Mouse (Mus musculus): ENCODE results near the gene Ralgds.
"Not testable (repeated sequence)": the region's sequence is repeated elsewhere in the genome, so short reads cannot be mapped to it uniquely, and the experiment has no call there.

Ralgds gene

DNA sequence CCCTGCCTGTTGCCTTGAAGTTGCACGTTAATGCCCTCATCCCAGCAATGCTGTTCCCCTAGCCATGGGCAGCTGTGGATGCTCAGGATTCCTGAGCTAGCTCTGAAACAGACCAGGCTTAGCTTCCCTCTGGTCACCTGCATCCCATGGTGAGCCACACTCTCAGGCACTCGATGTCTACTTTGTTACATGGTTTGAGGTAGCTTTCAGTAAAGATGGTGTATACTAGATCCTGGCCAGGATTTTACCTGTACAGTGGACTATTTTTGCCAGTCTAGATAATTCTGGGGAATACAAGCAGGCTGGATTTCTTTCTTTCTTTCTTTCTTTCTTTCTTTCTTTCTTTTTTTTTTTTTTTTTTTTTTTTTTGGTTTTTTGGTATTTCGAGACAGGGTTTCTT lies 7.1 kb upstream of the Ralgds start, which contains the start of gene Gm10134:
Gm10134 (plus strand) TSS at position 301 of the 400 bp plus-strand sequence.
- no peak for DNase-seq (ENCODE audit: low read depth, low spot score)

DNA sequence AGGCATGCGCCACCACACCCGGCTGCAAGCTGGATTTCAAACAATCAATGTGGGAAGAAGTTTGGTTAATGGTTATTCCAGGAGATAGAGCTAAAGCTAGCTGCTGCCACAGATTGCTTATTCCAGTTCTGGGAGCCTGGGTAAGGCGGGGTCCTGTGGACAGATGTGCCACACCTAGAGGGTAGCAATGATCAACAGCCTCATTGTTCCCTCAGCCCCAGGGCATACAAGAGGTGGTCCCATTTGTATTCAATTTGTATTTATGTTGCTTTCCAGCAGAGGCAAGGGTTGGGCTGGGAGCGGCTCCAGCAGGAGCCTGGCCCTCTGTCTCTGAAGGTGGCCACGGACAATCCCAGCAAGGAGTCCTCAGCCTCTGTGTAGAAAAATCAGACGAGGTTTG lies 6.6 kb upstream of the Ralgds start:
- no peak for DNase-seq (ENCODE audit: low read depth, low spot score)

DNA sequence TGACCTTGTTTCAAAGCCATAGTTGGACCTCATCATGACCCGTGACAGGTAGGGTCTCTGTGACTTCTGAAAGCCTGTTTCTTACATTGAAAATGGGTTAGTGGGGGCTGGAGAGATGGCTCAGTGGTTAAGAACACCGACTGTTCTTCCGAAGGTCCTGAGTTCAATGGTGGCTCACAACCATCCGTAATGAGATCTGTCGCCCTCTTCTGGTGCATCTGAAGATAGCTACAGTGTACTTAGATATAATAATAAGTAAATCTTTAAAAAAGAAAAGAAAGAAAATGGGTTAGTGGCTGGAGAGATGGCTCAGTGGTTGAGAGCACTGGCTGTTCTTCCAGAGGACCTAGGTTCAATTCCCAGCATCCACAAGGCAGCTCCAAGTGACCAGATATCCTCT lies 1.3 kb upstream of the Ralgds start:
- DNase-seq (ENCODE audit: low read depth, low spot score), result not testable (repeated sequence)

DNA sequence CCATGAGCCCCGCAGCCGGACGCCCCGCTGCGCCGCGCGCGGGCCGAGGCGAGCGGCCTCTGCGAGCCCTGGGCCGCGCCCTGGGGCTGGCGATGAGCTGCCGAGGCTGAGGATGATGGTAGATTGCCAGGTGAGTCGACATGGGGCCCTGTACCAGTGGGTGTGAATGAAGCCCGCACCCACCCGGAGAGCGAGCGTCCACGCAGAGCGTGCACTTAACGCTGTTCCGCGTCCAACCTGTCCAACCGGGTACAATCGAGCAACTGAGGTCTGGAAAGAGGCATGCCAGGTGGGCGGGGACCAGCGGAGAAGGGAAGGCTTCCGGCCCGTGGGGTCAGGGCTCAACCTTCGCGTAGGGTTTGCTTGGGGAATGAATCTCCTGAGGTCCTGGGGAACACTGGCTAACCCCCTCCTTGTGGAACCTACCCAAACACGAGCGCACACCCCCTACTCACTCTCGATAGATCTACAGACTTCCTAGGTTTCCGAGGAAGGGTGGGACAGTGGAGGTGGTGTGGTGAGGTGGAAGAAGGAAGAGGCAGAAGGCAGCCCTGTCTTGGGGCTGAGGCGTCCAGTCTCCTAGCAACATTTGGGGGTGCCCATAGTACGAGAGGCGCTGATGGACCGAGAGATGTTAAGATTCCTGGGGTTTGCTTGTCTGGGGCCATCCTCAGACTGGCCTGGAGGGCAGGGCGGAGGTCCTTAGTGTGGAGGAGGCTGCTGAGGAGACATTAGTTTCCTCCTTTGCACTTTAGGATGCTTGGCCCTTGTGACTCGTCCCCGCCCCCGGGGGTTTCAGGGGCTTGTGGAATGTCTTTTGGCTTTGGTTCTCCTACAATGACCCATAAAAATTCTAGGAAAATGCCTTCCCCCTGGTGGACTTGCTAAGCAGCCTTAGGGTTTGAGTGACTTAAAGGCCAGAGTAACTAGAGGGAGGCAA lies 776 bp downstream of the Ralgds start:
- DNase-seq (ENCODE audit: low read depth, low spot score), result no peak

DNA sequence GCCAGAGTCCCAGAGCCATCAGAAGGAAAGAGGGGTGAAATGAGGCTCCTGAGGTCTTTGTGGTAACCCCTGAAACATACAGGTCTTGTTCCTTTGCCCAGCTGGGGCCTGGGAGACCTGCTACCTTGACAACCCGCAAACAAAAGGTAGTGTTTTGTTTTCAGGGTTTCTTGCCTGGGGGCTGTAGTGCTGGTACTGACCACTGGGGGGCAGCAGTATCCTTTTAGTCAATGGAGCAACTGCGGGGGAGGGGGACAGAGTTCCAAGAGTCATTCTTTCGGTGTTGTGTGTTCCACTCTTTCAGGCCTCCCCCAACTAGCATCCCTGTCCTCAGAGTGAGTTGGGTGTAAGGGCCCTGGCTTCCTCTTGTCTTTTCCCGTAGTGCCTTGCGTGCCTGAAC lies 1.6 kb downstream of the Ralgds start:
- no peak for DNase-seq (ENCODE audit: low read depth, low spot score)

DNA sequence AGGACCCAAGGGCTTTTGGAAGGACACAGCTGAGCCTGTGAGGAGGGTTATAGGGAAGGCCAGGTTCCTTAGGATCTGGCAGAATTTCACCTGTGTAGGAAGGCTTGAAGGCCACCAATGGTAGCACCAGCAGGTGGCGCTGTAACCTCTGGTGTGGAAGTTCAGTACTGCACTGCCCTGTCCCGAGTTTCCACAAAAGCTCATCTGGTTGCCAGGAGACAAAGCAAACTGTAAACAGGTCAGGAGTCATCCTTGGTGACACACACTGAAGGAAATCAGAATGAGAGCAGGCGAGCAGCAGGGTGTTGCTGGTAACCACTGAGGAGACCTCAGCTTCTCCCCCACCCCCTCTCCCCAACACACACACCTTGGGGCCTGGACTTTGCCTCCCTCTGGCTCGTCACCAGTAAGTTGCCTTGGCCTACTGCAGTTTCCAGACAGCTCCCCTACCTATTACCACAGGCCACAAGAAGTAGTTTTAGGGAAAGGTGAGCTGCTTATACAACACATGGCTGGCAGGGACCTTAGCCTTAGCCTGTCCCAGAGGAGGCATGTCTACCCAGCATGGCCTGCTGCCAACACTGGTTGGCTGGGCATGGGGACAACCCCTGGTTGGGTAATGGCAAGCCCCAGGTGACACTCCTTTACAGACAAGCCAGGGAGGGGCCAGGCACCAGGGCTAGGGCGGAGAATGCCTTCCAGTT lies 4.4 kb downstream of the Ralgds start:
- DNase-seq (ENCODE audit: low read depth, low spot score), result no peak

DNA sequence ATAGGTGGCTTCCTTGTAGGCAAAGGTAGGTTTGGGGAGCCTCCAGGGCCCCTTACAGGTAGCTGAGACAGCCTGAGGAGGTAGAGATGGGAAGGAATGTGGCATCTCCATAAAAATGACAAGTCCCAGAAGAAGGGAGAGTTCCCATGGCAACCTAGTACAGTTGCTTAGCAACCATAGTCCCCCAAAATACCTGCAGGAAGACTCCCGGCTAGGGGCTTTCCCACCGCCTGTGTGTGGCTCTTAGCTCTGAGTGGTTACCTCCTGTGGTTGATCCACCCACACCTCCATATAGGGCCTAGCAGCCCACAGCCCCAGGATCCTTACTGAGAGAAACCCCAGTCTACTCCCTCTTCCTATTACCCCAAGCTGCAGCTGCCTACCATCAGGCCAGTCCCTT lies 5.3 kb downstream of the Ralgds start:
- DNase-seq (ENCODE audit: low read depth, low spot score), result no peak

DNA sequence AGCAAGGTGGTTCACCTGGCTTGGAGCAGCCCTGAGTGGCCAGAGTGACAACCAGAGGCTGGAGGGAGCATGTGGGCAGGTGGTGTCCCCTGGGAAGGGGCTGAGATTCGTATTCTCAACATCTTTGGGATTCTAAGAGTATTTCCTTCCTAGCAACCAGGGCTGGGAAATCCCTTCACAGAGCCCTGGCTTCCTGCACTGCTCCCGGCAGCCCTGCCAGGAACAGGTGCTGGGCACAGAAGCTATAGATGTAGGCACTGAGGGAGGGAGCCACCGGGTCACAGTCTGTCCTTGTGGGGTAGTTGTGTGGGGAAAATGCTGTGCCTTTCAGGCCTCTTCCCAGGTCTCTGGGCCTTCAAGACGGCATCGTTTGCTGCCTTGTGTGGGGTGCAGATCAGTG lies 7.7 kb downstream of the Ralgds start:
- DNase-seq (ENCODE audit: low read depth, low spot score), result no peak

DNA sequence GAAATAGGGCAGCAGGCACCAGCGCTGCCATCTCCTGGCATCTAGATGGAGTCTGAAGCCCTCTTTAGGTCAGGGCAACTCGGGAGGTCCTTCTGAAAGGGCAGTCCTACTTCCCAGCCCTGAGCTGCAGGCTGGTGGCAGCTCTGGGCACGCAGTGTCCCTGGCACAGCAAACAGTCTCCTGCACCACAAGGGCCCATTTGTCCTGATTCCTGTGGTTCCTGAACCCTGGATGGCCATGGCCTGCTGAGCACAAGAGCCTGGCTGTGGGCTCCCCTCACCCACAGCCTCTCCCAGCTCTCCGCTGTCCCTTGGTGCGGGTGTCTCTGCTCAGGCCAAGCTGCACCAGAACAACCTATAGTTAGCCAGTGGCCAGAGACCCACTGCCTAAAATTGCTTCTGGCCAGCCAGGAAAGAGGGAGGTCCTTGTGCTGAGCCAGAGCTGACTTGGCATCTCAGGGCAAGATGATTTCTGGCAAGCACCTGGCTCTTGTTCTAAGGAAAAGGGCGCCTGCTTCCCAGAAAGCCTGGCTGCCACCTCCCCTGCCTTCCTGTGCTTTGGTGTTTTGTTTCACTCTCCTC lies 8.7 kb downstream of the Ralgds start:
- no peak for DNase-seq (ENCODE audit: low read depth, low spot score)

DNA sequence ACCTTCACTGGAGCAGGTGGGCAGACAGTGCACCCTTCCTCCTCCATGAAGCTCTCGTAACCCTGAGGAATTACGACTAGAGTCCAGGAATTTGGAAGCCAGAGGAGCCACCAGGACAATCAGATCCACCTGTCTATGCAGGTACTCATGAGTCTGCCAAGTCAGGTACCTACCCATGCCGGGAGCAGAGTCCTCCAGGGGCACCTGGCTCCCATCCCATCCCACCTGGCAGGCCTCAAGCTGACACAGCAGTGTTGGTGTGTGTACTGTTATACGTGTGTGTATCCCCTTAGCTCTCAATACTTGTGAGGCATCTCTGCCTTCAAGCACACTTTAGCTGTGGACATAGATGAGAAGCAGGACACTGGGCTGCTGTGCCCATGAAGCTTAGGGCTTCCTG lies 9.2 kb downstream of the Ralgds start:
- DNase-seq (ENCODE audit: low read depth, low spot score), result no peak

DNA sequence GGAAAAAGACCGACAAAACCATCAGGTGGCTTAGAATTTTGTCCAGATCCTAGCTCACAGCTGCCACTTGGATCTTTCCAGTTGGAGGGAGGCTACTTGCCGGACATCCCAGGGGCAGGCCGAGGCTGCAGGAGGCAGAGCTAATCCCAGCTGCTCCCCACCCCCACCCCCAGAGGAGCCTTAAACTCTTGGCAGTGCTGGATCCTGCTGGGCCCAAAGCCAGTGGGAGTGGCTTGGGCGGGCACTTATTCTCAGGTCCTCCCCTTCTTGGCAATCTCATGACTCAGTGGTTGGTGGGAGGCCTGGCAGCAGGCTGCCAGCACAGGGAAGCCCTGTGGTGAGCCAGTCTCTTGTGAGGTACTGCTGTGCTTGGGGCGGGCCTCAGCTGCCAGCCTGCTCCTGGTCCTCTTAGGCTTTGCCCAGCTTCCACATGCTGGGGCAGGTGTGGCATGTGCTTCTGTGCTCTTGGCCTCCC lies 10.8 kb downstream of the Ralgds start:
- no peak for DNase-seq (ENCODE audit: low read depth, low spot score)

DNA sequence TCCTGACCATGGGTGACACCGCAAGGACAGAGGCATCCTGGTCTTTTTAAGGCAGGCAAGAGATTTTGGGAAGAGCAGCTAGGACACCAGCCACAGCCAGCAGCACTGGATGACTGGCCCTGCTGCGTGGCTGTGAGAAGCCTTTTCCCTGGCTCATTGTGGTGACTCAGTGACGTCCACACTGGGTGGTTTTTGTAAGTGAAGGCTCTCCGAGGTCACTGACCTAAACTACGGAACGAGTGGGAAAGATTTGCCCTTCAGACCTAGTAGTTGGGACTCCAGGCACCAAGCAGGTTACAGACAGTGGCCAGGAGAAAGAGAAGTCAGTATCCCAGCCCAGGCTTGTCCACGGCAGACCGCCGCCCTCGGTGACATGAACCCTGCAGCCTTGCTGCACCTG lies 11.5 kb downstream of the Ralgds start:
- no peak for DNase-seq (ENCODE audit: low read depth, low spot score)

DNA sequence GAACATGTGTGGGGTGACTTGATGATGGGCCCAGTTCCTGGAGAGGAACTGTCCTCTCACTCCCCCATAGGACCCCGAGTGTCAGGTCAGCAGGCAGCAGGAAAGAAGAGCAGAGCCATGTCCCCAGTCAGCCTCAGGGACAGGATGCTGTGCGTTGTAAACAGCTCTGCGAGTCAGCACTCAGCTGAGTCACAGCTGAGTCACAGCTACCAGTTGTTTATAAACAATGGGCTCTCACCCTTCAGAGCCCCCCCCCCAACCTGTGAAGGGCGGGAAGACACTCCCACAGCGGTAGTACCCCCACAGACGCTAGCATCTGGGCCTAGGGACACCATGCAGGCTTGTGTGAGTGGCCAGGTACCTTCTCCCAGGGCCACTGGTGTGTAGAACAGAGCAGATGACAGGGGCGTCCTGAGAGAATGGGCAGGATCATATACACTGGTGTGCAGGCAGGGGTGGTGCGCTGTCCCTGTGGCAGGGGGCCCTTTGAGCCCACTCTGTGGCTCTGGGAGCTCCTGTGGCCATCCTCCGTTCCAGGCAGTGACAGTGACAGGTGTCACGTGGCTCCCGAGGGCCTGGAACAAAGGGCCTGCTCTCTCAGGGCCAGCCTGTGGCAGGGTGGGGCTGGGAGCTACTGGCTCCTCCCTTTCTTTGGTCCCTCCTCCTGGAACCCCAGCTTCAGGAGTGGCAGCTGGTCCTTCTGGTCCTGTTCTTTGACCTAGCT lies 12.5 kb downstream of the Ralgds start:
- DNase-seq (ENCODE audit: low read depth, low spot score), result no peak

DNA sequence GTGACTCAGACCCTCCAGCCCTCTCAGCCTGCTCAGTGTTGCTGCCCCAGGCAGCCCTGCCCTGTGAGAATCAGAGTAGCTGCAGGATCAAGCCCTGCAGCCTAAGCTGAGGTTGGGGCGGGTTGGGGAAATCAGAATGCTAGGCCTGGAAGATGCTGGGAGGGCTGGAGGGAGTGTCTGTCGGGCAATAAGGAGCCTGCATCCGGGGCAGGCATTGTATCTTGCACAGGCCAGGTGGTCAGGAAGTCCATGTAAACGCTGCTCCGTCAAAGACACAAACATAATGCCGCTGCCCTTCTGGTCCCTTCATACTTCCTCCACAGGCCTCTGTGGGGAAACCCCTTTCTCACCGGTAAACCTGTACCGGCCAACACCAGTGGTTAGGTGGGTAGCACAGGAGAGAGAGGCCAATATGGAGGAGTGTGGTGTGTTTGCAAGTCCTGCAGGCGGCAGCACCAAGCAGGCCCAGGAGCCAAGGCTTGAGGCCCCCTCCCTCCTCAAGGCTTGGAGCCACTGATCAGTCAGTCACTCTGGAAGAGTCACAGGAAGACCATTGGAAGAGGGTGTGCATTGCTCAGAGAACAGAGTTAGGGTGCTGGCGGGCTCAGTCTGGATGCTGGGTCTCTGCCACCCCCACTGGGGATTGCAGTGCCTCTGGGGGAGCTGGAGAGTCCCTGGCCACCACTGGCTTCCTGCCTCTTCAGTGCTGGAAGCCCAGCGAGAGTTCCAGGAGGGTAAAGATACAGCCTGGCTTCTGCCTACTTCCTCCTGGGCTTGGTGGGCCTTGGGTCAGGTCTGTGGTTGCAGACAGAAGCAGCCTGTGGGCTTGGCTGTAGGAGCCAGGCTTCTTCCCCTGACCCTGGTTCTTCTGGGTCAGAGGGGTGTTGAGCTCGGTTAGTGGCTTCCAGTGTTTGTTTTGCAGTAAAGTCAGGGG lies 13.3 kb downstream of the Ralgds start:
- DNase-seq (ENCODE audit: low read depth, low spot score), result no peak

DNA sequence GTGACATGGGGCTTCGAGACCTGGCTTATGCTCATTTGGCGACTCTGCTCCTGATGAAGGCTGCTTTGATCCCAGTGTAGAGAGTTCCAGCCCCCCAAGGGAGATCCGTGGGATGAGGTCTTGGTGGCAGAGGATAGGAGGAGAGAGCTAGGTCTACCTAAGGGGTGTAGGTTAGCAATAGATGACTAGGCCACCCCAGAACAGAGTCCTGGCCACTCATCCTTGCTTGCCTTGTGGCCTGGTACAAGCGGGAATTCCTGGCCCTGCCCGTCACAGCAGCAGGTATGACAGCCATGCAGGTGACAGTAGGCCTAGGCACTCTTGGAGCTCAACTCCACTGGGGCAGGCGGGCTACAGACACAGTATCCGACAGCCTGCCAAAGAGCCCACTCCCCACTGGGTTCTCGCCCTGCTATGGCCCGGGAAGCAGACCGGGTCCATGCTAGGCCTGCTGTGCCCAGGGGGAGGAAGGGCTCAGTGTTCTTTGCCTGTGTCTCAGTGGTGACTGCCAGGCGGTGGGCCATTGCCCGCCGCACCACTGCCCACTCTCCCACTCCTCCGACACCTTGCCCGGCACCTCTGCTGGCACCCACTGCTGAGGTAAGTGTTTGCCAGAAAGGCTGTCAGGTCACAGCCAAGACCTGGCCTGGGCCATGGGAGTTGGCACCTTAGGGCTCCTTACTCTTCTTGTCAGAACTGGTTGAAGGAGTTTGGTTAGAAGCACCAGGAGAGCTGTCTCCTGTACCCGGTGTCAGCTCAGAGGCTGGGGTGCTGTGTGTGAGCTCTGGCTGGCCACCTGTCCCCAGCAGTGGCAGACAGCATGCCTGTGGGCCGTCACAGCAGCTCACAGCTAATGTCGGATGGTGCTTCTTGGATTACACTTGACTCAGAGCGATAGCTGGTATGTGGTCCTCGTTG lies 14.8 kb downstream of the Ralgds start:
- no peak for DNase-seq (ENCODE audit: low read depth, low spot score)

DNA sequence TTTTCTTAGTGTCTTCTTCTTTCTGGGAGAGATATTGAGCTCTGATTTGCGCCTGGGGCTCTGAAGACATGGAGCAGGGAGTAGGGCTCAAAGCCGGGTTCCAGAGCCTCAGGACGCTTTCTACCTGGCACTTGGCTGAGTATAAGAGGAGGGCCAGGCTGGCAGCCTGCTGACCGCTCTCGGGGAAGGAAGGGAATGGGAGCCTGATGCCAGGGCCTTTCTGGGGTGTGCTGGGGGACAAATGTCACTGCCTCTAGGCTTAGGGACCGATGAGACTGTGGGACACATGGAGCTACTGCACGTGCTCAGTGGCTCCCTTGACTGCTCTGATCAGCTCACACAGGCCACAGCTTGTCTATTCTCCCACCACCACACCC lies 15.4 kb downstream of the Ralgds start:
- no peak for DNase-seq (ENCODE audit: low read depth, low spot score)

DNA sequence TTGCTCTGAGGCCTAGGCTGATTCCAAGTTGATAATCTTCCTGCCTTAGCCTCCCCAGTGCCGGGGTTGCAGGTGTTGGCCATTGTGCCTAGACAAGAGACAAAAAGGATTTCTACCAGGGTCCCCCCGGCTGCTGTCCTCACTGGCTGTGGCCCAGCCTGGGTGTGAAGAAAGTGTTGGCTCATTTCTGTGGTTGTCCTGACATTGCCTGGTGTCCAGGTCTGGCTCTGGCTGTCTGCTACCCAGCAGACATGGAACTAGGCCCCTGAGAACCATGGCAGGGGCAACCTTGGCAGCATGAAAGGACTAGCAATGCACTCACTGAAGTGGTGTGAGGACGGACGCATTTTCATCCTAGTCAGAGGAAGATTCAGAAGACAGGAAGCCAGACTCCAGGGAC lies 16.9 kb downstream of the Ralgds start:
- no peak for DNase-seq (ENCODE audit: low read depth, low spot score)

DNA sequence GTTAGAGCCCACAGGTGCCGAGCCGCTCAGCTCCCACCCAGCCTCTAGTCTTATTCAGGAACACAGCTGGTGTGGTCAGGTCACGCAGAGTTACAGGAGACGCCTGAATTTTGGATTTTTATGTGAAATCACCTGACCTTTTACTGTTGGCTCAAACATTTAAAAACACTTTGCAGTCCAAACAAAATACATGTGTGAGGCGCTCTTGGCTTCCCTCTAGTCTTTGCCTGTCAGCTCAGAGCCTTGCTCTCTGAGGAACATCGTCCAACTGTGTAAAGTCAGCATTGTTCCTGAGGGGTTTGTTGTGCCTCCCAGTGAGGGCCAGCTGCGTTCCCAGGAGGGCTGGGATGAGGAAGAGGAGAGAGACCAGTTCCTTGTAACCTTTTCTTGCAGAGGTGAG lies 17.4 kb downstream of the Ralgds start:
- no peak for DNase-seq (ENCODE audit: low read depth, low spot score)

DNA sequence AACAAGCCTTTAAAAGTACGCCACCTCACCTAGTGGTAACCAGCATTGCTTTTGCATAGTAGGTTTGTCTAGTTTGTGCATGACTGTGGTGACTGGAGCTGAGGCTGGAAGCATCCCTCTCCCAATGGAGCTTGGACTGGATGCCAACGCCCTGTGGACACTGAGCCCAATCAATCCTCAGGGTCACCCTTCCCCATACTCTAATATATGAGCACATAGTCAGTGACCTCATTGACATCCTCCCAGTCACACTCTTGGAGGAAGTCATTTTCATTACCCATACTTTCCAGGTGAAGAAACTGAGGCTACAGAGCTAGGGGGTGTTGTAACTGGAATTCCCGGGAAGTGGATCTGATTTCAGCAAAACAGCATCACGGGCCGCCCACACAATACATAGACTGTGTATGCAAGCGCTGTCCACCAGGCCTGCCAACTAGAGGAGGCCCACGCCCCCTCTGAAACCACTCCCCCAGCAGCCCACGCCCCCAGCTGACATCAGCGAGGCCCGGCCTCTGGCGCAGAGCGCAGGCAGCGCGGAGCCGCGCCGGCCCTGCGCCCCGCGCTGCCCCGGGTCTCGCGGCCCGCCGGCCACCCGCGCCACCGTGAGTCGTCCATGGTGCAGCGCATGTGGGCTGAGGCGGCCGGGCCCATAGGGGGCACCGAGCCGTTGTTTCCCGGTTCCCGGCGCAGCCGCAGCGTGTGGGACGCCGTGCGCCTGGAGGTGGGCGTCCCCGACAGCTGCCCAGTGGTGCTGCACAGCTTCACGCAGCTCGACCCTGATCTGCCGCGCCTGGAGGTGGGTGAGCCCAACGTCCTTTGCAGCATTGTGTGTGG lies 20.2 kb downstream of the Ralgds start:
- DNase-seq (ENCODE audit: low read depth, low spot score), result no peak
